8 mouse cellular contexts compared by ENCODE assay signal in genomic region chr3:149518928-149519574, GRCm38 (mm10).
DNase-seq lines count a peak whose midpoint lies in the region; ATAC-seq and TF ChIP-seq lines count a peak whose summit lies in the region.

No protein-coding gene starts in this region.

- intact Hi-C loops in left cerebral cortex, postnatal 25 days (cut with DNase I), result no loop called here
- intact Hi-C loops in left cerebral cortex, postnatal 4 days (cut with DNase I), result no loop called here

- no peak for TF ChIP-seq CTCF in hindbrain, postnatal 0 days (IDR thresholded peaks at IDR 0.05; ENCODE audit: low read depth)
- no peak for TF ChIP-seq CTCF in midbrain, postnatal 0 days (IDR thresholded peaks at IDR 0.05)

- H3K9me3 ChIP-seq in embryonic facial prominence, embryonic 14.5 days (ENCODE audit: control insufficient read depth, low read length), result no peaks in the 10 kb centered on the region
- H3K9me3 ChIP-seq in hindbrain, postnatal 0 days (ENCODE audit: low read length), result no peaks in the 10 kb centered on the region
- no peaks in the 10 kb centered on the region for H3K9me3 ChIP-seq in midbrain, postnatal 0 days (ENCODE audit: low read length)

- peak overlapping the region; percentile 68 for H3K4me2 ChIP-seq in embryonic facial prominence, embryonic 14.5 days (ENCODE audit: low read depth, low read length)
- peak overlapping the region; percentile 92 for H3K4me2 ChIP-seq in hindbrain, postnatal 0 days (ENCODE audit: low read depth, low read length)
- peak overlapping the region; percentile 80 for H3K4me2 ChIP-seq in midbrain, postnatal 0 days (ENCODE audit: low read depth, low read length, poor library complexity, severe bottlenecking)

- no peak overlapping the region for H3K27ac ChIP-seq in embryonic facial prominence, embryonic 14.5 days (replicated peaks; ENCODE audit: low read depth, low read length)
- no peak overlapping the region for H3K27ac ChIP-seq in hindbrain, postnatal 0 days
- no peak overlapping the region for H3K27ac ChIP-seq in midbrain, postnatal 0 days (ENCODE audit: low read depth, low read length)

- WGBS in embryonic facial prominence, embryonic 14.5 days, result 2% methylated on average over 27 of the region's 27 CpGs
- WGBS in hindbrain, postnatal 0 days, result 2% methylated on average over 27 of the region's 27 CpGs
- WGBS in midbrain, postnatal 0 days, result under 1% methylated on average over 27 of the region's 27 CpGs

- no peaks in the 10 kb centered on the region for H3K36me3 ChIP-seq in embryonic facial prominence, embryonic 14.5 days (ENCODE audit: control insufficient read depth, insufficient read depth, low read length)
- H3K36me3 ChIP-seq in hindbrain, postnatal 0 days (ENCODE audit: insufficient read depth, low read length), result no peaks in the 10 kb centered on the region
- no peaks in the 10 kb centered on the region for H3K36me3 ChIP-seq in midbrain, postnatal 0 days (ENCODE audit: insufficient read depth, low read length)

- peak; percentile 2 for DNase-seq in left cerebral cortex, postnatal 25 days (ENCODE audit: low spot score in 2 of 2)
- DNase-seq in left cerebral cortex, postnatal 4 days, result no peak
- DNase-seq in embryonic facial prominence, embryonic 14.5 days (ENCODE audit: low spot score), result no peak
- peak; percentile 33 for DNase-seq in hindbrain, postnatal 0 days (ENCODE audit: low spot score)
- peak; percentile 28 for DNase-seq in midbrain, postnatal 0 days (ENCODE audit: low spot score)
- DNase-seq in MN1 (ENCODE audit: low spot score), result no peak
- no peak for DNase-seq in cerebellum, postnatal 36 days

- H3K9ac ChIP-seq in embryonic facial prominence, embryonic 14.5 days (ENCODE audit: low read depth, low read length), result peak overlapping the region; percentile 25
- H3K9ac ChIP-seq in hindbrain, postnatal 0 days (replicated peaks; ENCODE audit: low read length), result 0 out of 2 replicates have a peak overlapping the region, but pooled peaks have one; percentile 1
- H3K9ac ChIP-seq in midbrain, postnatal 0 days (replicated peaks; ENCODE audit: low read length, poor library complexity, severe bottlenecking), result peak overlapping the region; percentile 42

- 0 out of 2 replicates have a peak, but pooled peaks cover 5% of the 10 kb centered on the region for H3K4me1 ChIP-seq in embryonic facial prominence, embryonic 14.5 days (ENCODE audit: control insufficient read depth, insufficient read depth, low read length)
- peaks cover 5% of the 10 kb centered on the region for H3K4me1 ChIP-seq in hindbrain, postnatal 0 days (ENCODE audit: insufficient read depth, low read length)
- no peaks in the 10 kb centered on the region for H3K4me1 ChIP-seq in midbrain, postnatal 0 days (ENCODE audit: insufficient read depth, low read length)

- peaks cover 13% of the 10 kb centered on the region for H3K27me3 ChIP-seq in embryonic facial prominence, embryonic 14.5 days (replicated peaks; ENCODE audit: control insufficient read depth, insufficient read depth, low read length)
- H3K27me3 ChIP-seq in hindbrain, postnatal 0 days (ENCODE audit: insufficient read depth, low read length), result no peaks in the 10 kb centered on the region
- no peaks in the 10 kb centered on the region; the same call in 1 of the 2 replicates for H3K27me3 ChIP-seq in midbrain, postnatal 0 days (ENCODE audit: insufficient read depth, low read length)

- ATAC-seq in embryonic facial prominence, embryonic 14.5 days (ENCODE audit: low read depth), result peak; percentile 41; the same call in 1 of the 2 replicates
- peak; percentile 56 for ATAC-seq in hindbrain, postnatal 0 days
- no peak for ATAC-seq in midbrain, postnatal 0 days (ENCODE audit: low FRiP score)
- ATAC-seq in CD4-positive, CD25-positive, alpha-beta regulatory T cell, adult 4 months, result no peak

- peak overlapping the region; percentile 38 for H3K4me3 ChIP-seq in embryonic facial prominence, embryonic 14.5 days (ENCODE audit: low read depth, low read length)
- peak overlapping the region; percentile 42 for H3K4me3 ChIP-seq in hindbrain, postnatal 0 days (ENCODE audit: low read length)
- H3K4me3 ChIP-seq in midbrain, postnatal 0 days (ENCODE audit: low read depth, low read length), result peak overlapping the region; percentile 46

Comparison
In these comparisons a context has a peak if more than half of its experiments do, and no peak if none do; other contexts are left out.
1. DNase-seq: peak in left cerebral cortex, postnatal 25 days (2 of 2), hindbrain, postnatal 0 days (single experiment) and midbrain, postnatal 0 days (single experiment); none in left cerebral cortex, postnatal 4 days (single experiment), embryonic facial prominence, embryonic 14.5 days (single experiment), MN1 (single experiment) and cerebellum, postnatal 36 days (0 of 2).
2. ATAC-seq: peak in embryonic facial prominence, embryonic 14.5 days (single experiment) and hindbrain, postnatal 0 days (single experiment); none in midbrain, postnatal 0 days (single experiment) and CD4-positive, CD25-positive, alpha-beta regulatory T cell, adult 4 months (single experiment).
3. Peak in every context shown above with its lines, with median percentiles within 50 percentile points of each other: H3K4me2 ChIP-seq, H3K4me3 ChIP-seq and H3K9ac ChIP-seq.